Mouse (Mus musculus) cerebellum, adult 2 months (tissue): ENCODE measurements around the gene Tmem41b. TPM values are rescaled to one million over a fixed set of nuclear protein-coding genes. Genes with fewer than 3 reads are reported as not detected.
"Not testable (repeated sequence)": the region's sequence is repeated elsewhere in the genome, so short reads cannot be mapped to it uniquely, and the experiment has no call there.

Experiments used
- DNase-seq, 2 experiments: peaks; one replicate each; pipeline ENCODE4 v3.0.0; 2021
- H3K27ac ChIP-seq: fragments of 200-500 bp; 2 replicates; pipeline ENCODE4 v1.5.1; 2012; ENCODE audit warnings: low read length, control low read depth, inconsistent platforms; ENCODE audit not compliant: insufficient read depth
- H3K27me3 ChIP-seq: fragments of 200-500 bp; 2 replicates; pipeline ENCODE4 v1.6.1; 2012; ENCODE audit warnings: inconsistent platforms, mild to moderate bottlenecking, low read length, moderate library complexity; ENCODE audit not compliant: control insufficient read depth, insufficient read depth
- H3K4me1 ChIP-seq: fragments of 200-500 bp; 2 replicates; pipeline ENCODE4 v1.6.1; 2011; ENCODE audit warnings: low read length; ENCODE audit not compliant: control insufficient read depth, insufficient read depth
- H3K4me3 ChIP-seq: fragments of 200-500 bp; replicated peaks from 2 replicates; pipeline ENCODE3; 2011; ENCODE audit warnings: mild to moderate bottlenecking, low read depth, low read length, control low read depth; ENCODE audit not compliant: insufficient read depth
- CTCF ChIP-seq: fragments of 200-500 bp; IDR thresholded peaks from 2 replicates; pipeline ENCODE4 v1.5.1; 2011; ENCODE audit warnings: low read depth, mild to moderate bottlenecking, control low read depth, low read length, moderate library complexity, borderline replicate concordance; ENCODE audit not compliant: insufficient read depth
- POLR2A ChIP-seq: fragments of 200-500 bp; IDR thresholded peaks from 2 replicates; pipeline ENCODE4 v1.6.1; 2011; ENCODE audit warnings: low read length, control low read depth, borderline replicate concordance; ENCODE audit not compliant: insufficient read depth
- WGBS: fragments of 180-500 bp; shearing (Covaris S2); methylation state at CpG from one replicate; pipeline ENCODE4 v1.1.7; 2018; 5-methylcytosine and 5-hydroxymethylcytosine counted together
- polyA plus RNA-seq: library from polyadenylated mRNA; depleted of rRNA; stranded (reverse); fragments of >200 nt; gene quantifications from 2 replicates; pipeline ENCODE4 v1.2.3, GENCODE M21; 2012

Gene Tmem41b
- polyA plus RNA-seq, 1 experiment = 61.8 TPM

DNA sequence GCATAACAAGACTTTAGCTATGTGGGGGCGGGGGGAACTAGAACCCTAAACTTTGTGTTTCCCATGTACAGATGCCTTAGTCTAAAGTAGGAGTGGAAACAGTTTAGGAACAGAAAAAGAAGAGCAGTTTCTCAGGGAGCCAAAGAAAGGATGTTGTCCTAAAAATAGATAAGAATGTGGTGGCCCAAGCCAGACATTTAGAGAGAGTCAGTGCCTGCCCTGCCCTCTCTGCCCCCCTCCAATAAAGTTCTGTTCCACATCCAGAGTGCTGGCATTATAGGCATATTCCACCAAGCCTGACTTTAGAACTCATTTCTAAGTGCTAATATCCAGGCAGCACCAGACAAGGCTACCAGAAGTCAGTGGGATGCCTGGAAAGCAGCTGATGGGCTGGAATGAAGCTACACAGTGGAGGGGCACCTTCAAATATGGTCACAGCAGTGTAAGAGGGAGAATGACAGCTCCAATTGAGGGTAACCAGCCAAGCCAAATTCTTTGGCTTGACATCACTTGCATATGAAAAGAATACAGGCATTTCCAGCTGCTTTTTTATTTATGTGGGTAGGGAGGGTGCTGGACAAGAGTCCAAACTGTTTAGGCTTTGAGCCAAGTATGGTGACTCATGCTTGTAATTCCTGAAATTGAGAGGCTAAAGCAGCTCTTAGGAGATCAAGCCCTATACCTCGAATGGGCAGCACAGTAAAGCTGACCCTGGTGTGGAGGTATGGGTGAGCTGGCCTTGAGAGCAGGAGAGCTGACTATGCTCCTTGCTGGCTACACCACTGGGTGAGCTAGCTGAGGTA lies 6.6 kb upstream of the Tmem41b start:
- TF ChIP-seq CTCF = no peak
- TF ChIP-seq POLR2A = no peak
- Histone ChIP-seq H3K4me1 (peaks cover 11% of the 10 kb centered on the region), H3K4me3 (no peak overlapping the region), H3K27me3 (no peaks in the 10 kb centered on the region), H3K27ac (no peak overlapping the region)
- peak; percentile 46 to 68 for DNase-seq
- 33% methylated on average over 2 of the region's 2 CpGs for WGBS

DNA sequence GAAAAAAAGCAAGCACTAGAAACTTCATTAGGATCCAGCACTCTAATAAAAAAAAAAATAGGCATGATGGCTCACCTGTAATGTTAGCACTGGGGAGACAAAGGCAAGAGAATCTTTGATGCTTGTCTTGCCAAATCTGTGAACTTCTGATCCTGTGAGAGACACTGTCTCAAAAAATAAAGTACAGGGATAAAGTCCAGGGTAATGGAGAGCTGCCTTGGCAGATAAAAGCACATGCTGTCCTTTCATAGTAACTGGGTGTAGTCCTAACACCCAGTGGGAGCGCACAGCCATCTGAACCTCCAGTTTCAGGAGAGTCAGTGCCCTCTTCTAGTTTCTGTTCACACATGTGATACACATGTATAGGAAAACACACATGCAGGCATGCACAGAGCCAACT lies 4.6 kb upstream of the Tmem41b start:
- 97% methylated on average over 1 of the region's 1 CpGs for WGBS
- Histone ChIP-seq H3K27me3 (no peaks in the 10 kb centered on the region), H3K27ac (no peak overlapping the region), H3K4me1 (peaks cover 11% of the 10 kb centered on the region), H3K4me3 (no peak overlapping the region)
- no peak for TF ChIP-seq CTCF
- no peak for DNase-seq

DNA sequence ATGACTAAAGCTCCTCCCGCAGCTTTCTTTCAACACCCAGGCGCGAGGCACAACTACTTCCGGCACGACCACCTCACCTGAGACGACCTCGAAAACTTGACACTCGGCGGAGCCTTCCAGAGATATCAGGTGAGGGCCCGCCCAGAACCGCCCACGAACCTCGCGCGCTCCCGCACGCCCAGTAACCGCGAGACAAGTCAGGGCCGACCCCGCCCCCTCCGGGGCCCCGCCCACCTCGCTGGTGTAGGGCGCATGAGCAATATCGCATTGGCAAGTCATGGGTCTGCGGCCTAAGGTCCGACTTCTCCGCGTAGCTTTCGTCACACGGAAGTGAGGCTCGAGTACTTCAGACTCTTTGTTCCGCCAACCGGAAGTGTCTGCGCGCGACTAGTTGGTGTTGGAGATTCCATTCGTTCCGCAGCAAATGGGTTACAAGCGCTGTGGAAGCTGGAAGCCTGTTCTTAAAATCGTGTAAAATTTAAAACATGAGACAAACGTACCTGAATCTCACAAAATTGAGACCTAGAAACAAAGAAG lies 528 bp downstream of the Tmem41b start:
- H3K4me3 ChIP-seq = peak overlapping the region; percentile 65
- no peaks in the 10 kb centered on the region for H3K27me3 ChIP-seq
- under 1% methylated on average over 43 of the region's 43 CpGs for WGBS
- H3K27ac ChIP-seq = no peak overlapping the region; the same call in 1 of the 2 replicates
- H3K4me1 ChIP-seq = no peaks in the 10 kb centered on the region
- peak; percentile 99 for DNase-seq
- peak; percentile 40; the same call in 1 of the 2 replicates for TF ChIP-seq POLR2A
- TF ChIP-seq CTCF = no peak

DNA sequence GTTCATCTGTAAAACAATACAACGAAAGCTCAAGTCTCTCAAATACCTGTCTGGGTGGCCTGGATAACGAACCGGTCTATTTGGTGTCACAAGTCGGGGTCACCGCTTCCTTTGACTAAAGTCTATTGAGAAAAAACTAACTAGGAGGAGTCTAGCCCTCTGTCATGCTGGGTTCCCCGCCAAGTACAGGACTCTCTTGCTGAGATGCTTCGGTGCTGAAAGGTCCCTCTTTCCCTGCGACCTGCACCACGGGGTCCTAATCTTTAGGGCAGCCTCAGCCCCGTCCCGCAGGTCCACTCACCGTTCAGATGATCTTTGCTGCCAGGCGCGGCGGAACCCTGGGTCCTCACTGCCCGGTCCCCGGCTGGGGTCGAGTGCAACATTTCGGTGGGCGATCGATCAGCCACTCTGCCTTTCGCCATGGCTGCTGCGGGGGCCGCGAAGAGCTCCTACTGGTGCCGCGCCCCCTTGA lies 1.0 kb downstream of the Tmem41b start:
- under 1% methylated on average over 27 of the region's 27 CpGs for WGBS
- no peak for DNase-seq
- Histone ChIP-seq H3K4me3 (peak overlapping the region; percentile 65), H3K27me3 (no peaks in the 10 kb centered on the region), H3K27ac (no peak overlapping the region; the same call in 1 of the 2 replicates), H3K4me1 (no peaks in the 10 kb centered on the region)
- no peak for TF ChIP-seq CTCF
- TF ChIP-seq POLR2A = no peak

DNA sequence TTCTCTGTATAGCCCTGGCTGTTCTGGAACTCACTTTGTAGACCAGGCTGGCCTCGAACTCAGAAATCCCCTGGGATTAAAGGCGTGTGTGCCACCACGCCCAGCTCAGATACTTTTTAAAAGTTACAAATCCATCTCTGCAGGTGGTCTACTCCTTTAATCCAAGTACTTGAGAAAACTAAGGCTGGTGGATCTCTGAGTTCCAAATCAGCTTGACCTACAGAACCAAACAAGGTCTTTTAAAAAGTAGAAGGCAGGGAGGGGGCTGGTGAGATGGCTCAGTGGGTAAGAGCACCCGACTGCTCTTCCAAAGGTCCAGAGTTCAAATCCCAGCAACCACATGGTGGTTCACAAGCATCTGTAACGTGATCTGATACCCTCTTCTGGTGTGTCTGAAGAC lies 2.1 kb downstream of the Tmem41b start:
- H3K4me3 ChIP-seq, DNase-seq: not testable (repeated sequence)
- 45% methylated on average over 5 of the region's 5 CpGs for WGBS

DNA sequence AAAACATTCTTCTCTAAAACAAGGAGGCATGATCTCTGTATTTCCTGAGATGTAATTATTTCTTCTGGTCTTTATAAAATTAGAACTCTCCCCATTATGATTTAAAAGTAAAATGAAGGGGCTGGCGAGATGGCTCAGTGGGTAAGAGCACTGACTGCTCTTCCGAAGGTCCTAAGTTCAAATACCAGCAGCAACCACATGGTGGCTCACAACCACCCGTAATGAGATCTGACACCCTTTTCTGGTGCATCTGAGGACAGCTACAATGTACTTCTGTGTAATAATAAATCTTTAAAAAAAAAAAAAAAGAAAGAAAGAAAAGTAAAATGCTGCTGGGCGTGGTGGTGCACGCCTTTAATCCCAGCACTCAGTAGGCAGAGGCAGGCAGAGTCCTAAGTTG lies 9.6 kb downstream of the Tmem41b start:
- H3K4me3 ChIP-seq, H3K27ac ChIP-seq, H3K4me1 ChIP-seq, H3K27me3 ChIP-seq: not testable (repeated sequence)
- 46% methylated on average over 5 of the region's 5 CpGs for WGBS
- peak; percentile 51 to 59 for DNase-seq

More for the DNA sequence above, 2.1 kb downstream of the Tmem41b start:
- H3K27ac ChIP-seq, H3K4me1 ChIP-seq, H3K27me3 ChIP-seq: not testable (repeated sequence)

DNA sequence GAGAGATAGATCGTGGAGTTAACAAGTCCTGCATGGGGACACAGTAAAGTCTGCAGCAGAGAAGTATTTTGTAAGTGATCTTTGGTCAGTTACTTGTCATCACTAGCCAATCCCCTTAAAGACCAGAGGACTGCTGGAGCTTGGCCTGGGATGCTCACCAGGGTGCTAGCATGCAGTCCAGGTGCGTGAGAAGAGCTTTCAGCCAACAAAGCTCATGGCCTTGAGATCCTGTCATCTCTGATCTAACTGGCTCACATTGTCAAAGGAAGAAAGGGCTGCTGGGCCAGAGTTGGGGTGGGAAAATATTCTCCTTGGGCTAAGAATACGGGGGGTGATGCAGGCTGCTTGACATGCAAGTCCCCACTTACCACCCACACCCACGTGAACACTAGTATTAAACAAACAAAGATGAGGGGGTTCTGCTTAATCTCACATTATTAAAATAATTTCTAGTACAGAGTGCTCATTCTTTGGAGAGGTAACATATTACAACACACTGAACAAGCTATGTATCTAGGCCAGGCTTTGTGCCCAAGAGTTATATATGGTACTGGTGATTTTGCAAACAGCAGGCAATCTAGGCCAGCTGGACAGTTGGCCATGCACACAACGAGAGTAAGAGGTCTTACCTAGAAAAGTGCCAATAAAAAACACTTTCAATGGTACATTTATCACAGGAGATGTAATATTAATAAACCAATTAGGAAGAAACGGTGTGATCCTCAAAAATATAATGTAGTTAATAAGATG lies 10.6 kb downstream of the Tmem41b start:
- WGBS = 14% methylated on average over 6 of the region's 6 CpGs
- H3K4me1 ChIP-seq = peaks cover 8% of the 10 kb centered on the region; the same call in 1 of the 2 replicates
- H3K27me3 ChIP-seq = no peaks in the 10 kb centered on the region
- H3K4me3 ChIP-seq = no peak overlapping the region
- TF ChIP-seq CTCF (no peak), POLR2A (no peak)
- peak overlapping the region; percentile 91 for H3K27ac ChIP-seq
- peak; percentile 67 to 87 for DNase-seq

DNA sequence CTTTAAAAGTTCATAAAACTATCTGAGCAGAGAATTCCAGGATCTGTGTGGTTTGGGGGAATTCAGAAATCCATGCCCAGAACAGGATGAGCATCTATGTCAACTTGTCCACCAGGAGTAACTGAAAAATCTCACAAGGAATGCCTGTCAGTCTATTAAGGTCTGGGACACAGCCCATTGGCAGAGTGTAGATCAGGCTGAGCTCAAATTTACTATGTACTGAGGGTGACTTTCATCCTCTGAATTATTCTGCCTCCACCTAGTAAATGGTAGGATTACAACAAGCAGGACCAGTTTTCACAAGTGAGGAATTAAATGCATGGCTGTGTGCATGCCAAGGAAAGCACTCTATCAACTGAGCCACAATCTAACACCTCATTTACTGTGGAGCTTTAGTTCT lies 17.2 kb downstream of the Tmem41b start:
- TF ChIP-seq CTCF (no peak), POLR2A (no peak)
- Histone ChIP-seq H3K27me3 (no peaks in the 10 kb centered on the region), H3K27ac (peak overlapping the region; percentile 23; the same call in 1 of the 2 replicates), H3K4me1 (peaks cover 13% of the 10 kb centered on the region; the same call in 1 of the 2 replicates), H3K4me3 (no peak overlapping the region)
- DNase-seq = no peak
